Mouse (Mus musculus) ES-E14 (cell line): Measurements from ENCODE around the gene Usp15. TPM values are rescaled to one million over a fixed set of nuclear protein-coding genes. Genes with fewer than 3 reads are reported as not detected.
A peak's percentile ranks its signal among the peaks of the same experiment; 100 is the strongest.

ENCODE experiments used
- DNase-seq: peaks from one replicate; pipeline ENCODE4 v3.0.0-alpha.2; 2013; ENCODE audit warnings: low read depth, low spot score
- H3K27ac ChIP-seq: 2 replicates; pipeline ENCODE4 v1.5.1; 2012; ENCODE audit warnings: low read depth, mild to moderate bottlenecking, low read length, moderate library complexity, mixed read lengths; ENCODE audit not compliant: poor library complexity, insufficient read depth, severe bottlenecking
- H3K36me3 ChIP-seq: 2 replicates; pipeline ENCODE4 v1.6.1; 2012; ENCODE audit warnings: mild to moderate bottlenecking, low read length, moderate library complexity, mixed read lengths; ENCODE audit not compliant: control insufficient read depth, poor library complexity, insufficient read depth, severe bottlenecking
- H3K4me1 ChIP-seq, 2 experiments: fragments of 150-350 bp in 1 of 2; sonication (generic) in 1 of 2; 2 replicates each; pipeline ENCODE4 v1.6.1; 2012; ENCODE audit warnings: low read length in 2 of 2, mild to moderate bottlenecking in 1 of 2, mixed read lengths in 1 of 2; ENCODE audit not compliant: control insufficient read depth in 2 of 2, insufficient read depth in 2 of 2, poor library complexity in 1 of 2
- H3K4me3 ChIP-seq, 2 experiments: fragments of 150-350 bp in 1 of 2; sonication (generic) in 1 of 2; 2 replicates each; pipeline ENCODE4 v1.5.1; 2012; ENCODE audit warnings: low read length in 2 of 2, low read depth in 1 of 2, mild to moderate bottlenecking in 1 of 2, mixed read lengths in 1 of 2; ENCODE audit not compliant: insufficient read depth in 1 of 2, poor library complexity in 1 of 2, severe bottlenecking in 1 of 2
- H3K9ac ChIP-seq: 2 replicates; pipeline ENCODE4 v1.6.1; 2012; ENCODE audit warnings: low read depth, mild to moderate bottlenecking, low read length, mixed read lengths; ENCODE audit not compliant: poor library complexity, insufficient read depth, severe bottlenecking
- H3K9me3 ChIP-seq: fragments of 150-350 bp; sonication (generic); 2 replicates; pipeline ENCODE4 v1.6.1; 2012; ENCODE audit warnings: low read depth, mild to moderate bottlenecking, low read length; ENCODE audit not compliant: control insufficient read depth, insufficient read depth
- CHD2 ChIP-seq: IDR thresholded peaks from 2 replicates; pipeline ENCODE4 v1.6.1; 2014; ENCODE audit warnings: mild to moderate bottlenecking, low read depth, low read length, inconsistent platforms
- HCFC1 ChIP-seq: IDR thresholded peaks from 2 replicates; pipeline ENCODE4 v1.6.1; 2012; ENCODE audit warnings: low read length, inconsistent platforms, borderline replicate concordance; ENCODE audit not compliant: insufficient read depth
- MAFK ChIP-seq: IDR thresholded peaks from 2 replicates; pipeline ENCODE4 v1.6.1; 2014; ENCODE audit warnings: mild to moderate bottlenecking, low read depth, low read length, inconsistent platforms; ENCODE audit not compliant: insufficient read depth
- ZC3H11A ChIP-seq: IDR thresholded peaks from 2 replicates; pipeline ENCODE4 v1.6.1; 2012; ENCODE audit warnings: low read depth, mild to moderate bottlenecking, inconsistent platforms, low read length, borderline replicate concordance
- ZNF384 ChIP-seq: IDR thresholded peaks from 2 replicates; pipeline ENCODE4 v1.6.1; 2012; ENCODE audit warnings: low read depth, low read length, inconsistent platforms
- in situ Hi-C, 2 experiments: fragments of 600-800 bp; cut with MboI; formaldehyde crosslinking; loops; one replicate each; pipeline ENCODE4 v1.15.1; 2025; ENCODE audit warnings: low sequenced_read_pairs in 2 of 2, inconsistent platforms in 1 of 2; ENCODE audit not compliant: unreplicated experiment in 2 of 2
- total RNA-seq: library from RNA; depleted of rRNA; stranded (reverse); fragments of 300-350 nt; gene quantifications from 2 replicates; pipeline ENCODE4 v1.2.3, GENCODE M21; 2012

Gene Usp15
- total RNA-seq, 1 experiment = 97.6 TPM

- no peaks in the 10 kb centered on the region for H3K9me3 ChIP-seq
- in situ Hi-C loops = loop anchor here in 1 of 2 experiments (25.0 kb wide), 1 partner anchor 522 kb away; no protein-coding TSS in a partner anchor
- no peak for DNase-seq
- no peak overlapping the region for H3K27ac ChIP-seq
- H3K9ac ChIP-seq = no peak overlapping the region
- H3K4me1 ChIP-seq = no peaks in the 10 kb centered on the region
- no peak for TF ChIP-seq ZNF384
- TF ChIP-seq CHD2 = no peak
- TF ChIP-seq HCFC1 = no peak
- H3K4me3 ChIP-seq = no peak overlapping the region; a peak in 1 of 4 replicates
- H3K36me3 ChIP-seq = no peaks in the 10 kb centered on the region
Measured at GRCm38 (mm10) chr10:123084307-123084706, 112.5 kb downstream of the Usp15 start.

- DNase-seq = peak; percentile 93
- Histone ChIP-seq H3K4me1 (no peaks in the 10 kb centered on the region), H3K27ac (no peak within 1 kb of the TSS; the same call in 1 of the 2 replicates), H3K9me3 (no peaks in the 10 kb centered on the region), H3K36me3 (no peaks in the 10 kb centered on the region), H3K9ac (peak within 1 kb of the TSS; percentile 87), H3K4me3 (peak within 1 kb of the TSS; percentile 97 to 98)
- TF ChIP-seq ZC3H11A = no peak
- no peak for TF ChIP-seq CHD2
- TF ChIP-seq HCFC1 = peak; percentile 63; the same call in 1 of the 2 replicates
- no peak for TF ChIP-seq MAFK
- no peak for TF ChIP-seq ZNF384
- in situ Hi-C loops = loop anchor here in 1 of 2 experiments (25.0 kb wide), 1 partner anchor 514 kb away; no protein-coding TSS in a partner anchor
Measured at GRCm38 (mm10) chr10:123076245-123077023, 120.4 kb downstream of the Usp15 start, which contains the start of gene Mon2. TSS of gene Mon2 (minus strand) at chr10:123076505.

- TF ChIP-seq HCFC1 (no peak), MAFK (no peak), ZC3H11A (no peak), CHD2 (no peak), ZNF384 (no peak)
- DNase-seq = no peak
- Histone ChIP-seq H3K36me3 (no peaks in the 10 kb centered on the region), H3K4me3 (peak overlapping the region; percentile 97 to 98), H3K9ac (peak overlapping the region; percentile 87), H3K27ac (no peak overlapping the region), H3K9me3 (no peaks in the 10 kb centered on the region), H3K4me1 (no peaks in the 10 kb centered on the region)
- in situ Hi-C loops = loop anchor here in 1 of 2 experiments (25.0 kb wide), 1 partner anchor 513 kb away; no protein-coding TSS in a partner anchor
Measured at GRCm38 (mm10) chr10:123075751-123076242, 121.0 kb downstream of the Usp15 start.

GRCm38 (mm10) chr10:123071997-123072396, 124.8 kb downstream of the Usp15 start:
- Histone ChIP-seq H3K9ac (no peak overlapping the region), H3K4me1 (no peaks in the 10 kb centered on the region), H3K9me3 (0 out of 2 replicates have a peak, but pooled peaks cover 3% of the 10 kb centered on the region), H3K36me3 (no peaks in the 10 kb centered on the region), H3K27ac (no peak overlapping the region), H3K4me3 (no peak overlapping the region)
- DNase-seq = no peak
- TF ChIP-seq HCFC1 (no peak), MAFK (no peak), ZNF384 (no peak), ZC3H11A (no peak), CHD2 (no peak)
- in situ Hi-C loops = no loop called here
